Comparison of ENCODE assay signal across 18 mouse cellular contexts in genomic region chr19:53344062-53344461, GRCm38 (mm10). TPM values are rescaled to one million over a fixed set of nuclear protein-coding genes. Genes with fewer than 3 reads are reported as not detected.
A peak's percentile ranks its signal among the peaks of the same experiment; 100 is the strongest.
DNase-seq lines count a peak whose midpoint lies in the region; ATAC-seq and TF ChIP-seq lines count a peak whose summit lies in the region.
"Had no signal": no experiment of that assay in that cellular context is flagged by ENCODE, and none has a peak within 500 bp of the region (broad histone marks: within the 10 kb centered on the region; RNA-seq: fewer than 3 reads in every experiment).

No protein-coding gene starts in this region.

- no peak for TF ChIP-seq EP300 in stomach, postnatal 0 days (optimal IDR thresholded peaks at IDR 0.05)

- WGBS in hindbrain, embryonic 15.5 days = 81% methylated on average over 16 of the region's 16 CpGs
- 88% methylated on average over 16 of the region's 16 CpGs for WGBS in hindbrain, embryonic 12.5 days
- WGBS in stomach, embryonic 15.5 days = 72% methylated on average over 16 of the region's 16 CpGs
- 70% methylated on average over 16 of the region's 16 CpGs for WGBS in stomach, postnatal 0 days
- WGBS in liver, embryonic 11.5 days = 87% methylated on average over 16 of the region's 16 CpGs

- no peak for TF ChIP-seq CTCF in stomach, postnatal 0 days (IDR thresholded peaks at IDR 0.05; ENCODE audit: low read depth)

- no peaks in the 10 kb centered on the region for H3K9me3 ChIP-seq in hindbrain, embryonic 15.5 days
- no peaks in the 10 kb centered on the region for H3K9me3 ChIP-seq in hindbrain, embryonic 12.5 days (replicated peaks)
- H3K9me3 ChIP-seq in stomach, embryonic 15.5 days = no peaks in the 10 kb centered on the region
- no peaks in the 10 kb centered on the region for H3K9me3 ChIP-seq in stomach, postnatal 0 days (ENCODE audit: control insufficient read depth, low read length)
- no peaks in the 10 kb centered on the region for H3K9me3 ChIP-seq in liver, embryonic 11.5 days (ENCODE audit: control insufficient read depth, low read length)
- H3K9me3 ChIP-seq: forebrain, embryonic 13.5 days; lung, embryonic 15.5 days; neural tube, embryonic 12.5 days had no signal

- no peak overlapping the region for H3K9ac ChIP-seq in hindbrain, embryonic 15.5 days
- no peak overlapping the region for H3K9ac ChIP-seq in hindbrain, embryonic 12.5 days
- H3K9ac ChIP-seq in stomach, embryonic 15.5 days = no peak overlapping the region
- H3K9ac ChIP-seq in stomach, postnatal 0 days (ENCODE audit: low read length) = no peak overlapping the region
- no peak overlapping the region for H3K9ac ChIP-seq in liver, embryonic 11.5 days (ENCODE audit: low read depth, low read length)
- H3K9ac ChIP-seq: forebrain, embryonic 13.5 days; lung, embryonic 15.5 days; neural tube, embryonic 12.5 days had no signal

- H3K36me3 ChIP-seq in hindbrain, embryonic 15.5 days = no peaks in the 10 kb centered on the region
- peaks cover 10% of the 10 kb centered on the region; the same call in 1 of the 2 replicates for H3K36me3 ChIP-seq in hindbrain, embryonic 12.5 days
- H3K36me3 ChIP-seq in stomach, embryonic 15.5 days = no peaks in the 10 kb centered on the region
- H3K36me3 ChIP-seq in stomach, postnatal 0 days (ENCODE audit: control insufficient read depth, insufficient read depth, low read length) = no peaks in the 10 kb centered on the region
- H3K36me3 ChIP-seq in liver, embryonic 11.5 days (ENCODE audit: control insufficient read depth, insufficient read depth, low read length) = 0 out of 2 replicates have a peak, but pooled peaks cover 3% of the 10 kb centered on the region
- H3K36me3 ChIP-seq: lung, embryonic 15.5 days had no signal

- DNase-seq in stomach, postnatal 0 days (ENCODE audit: low spot score) = no peak
- no peak for DNase-seq in liver, embryonic 11.5 days (ENCODE audit: low spot score)
- no peak for DNase-seq in ovary, postnatal 14 days (ENCODE audit: low spot score)
- no peak for DNase-seq in embryo, embryonic 9.5 days (ENCODE audit: extremely low spot score)
- DNase-seq: adrenal gland, adult 8-10 months; cerebellum, adult 8-10 months; heart, adult 18-20 months; layer of hippocampus, adult 9-11 months had no signal

- H3K27me3 ChIP-seq in hindbrain, embryonic 15.5 days = no peaks in the 10 kb centered on the region
- H3K27me3 ChIP-seq in hindbrain, embryonic 12.5 days = no peaks in the 10 kb centered on the region
- no peaks in the 10 kb centered on the region for H3K27me3 ChIP-seq in stomach, embryonic 15.5 days (replicated peaks)
- H3K27me3 ChIP-seq in stomach, postnatal 0 days (ENCODE audit: control insufficient read depth, insufficient read depth, low read length) = no peaks in the 10 kb centered on the region
- no peaks in the 10 kb centered on the region for H3K27me3 ChIP-seq in liver, embryonic 11.5 days (replicated peaks; ENCODE audit: control insufficient read depth, insufficient read depth, low read length)
- H3K27me3 ChIP-seq: forebrain, embryonic 13.5 days; lung, embryonic 15.5 days; neural tube, embryonic 12.5 days had no signal

- no peak overlapping the region for H3K4me3 ChIP-seq in hindbrain, embryonic 15.5 days
- H3K4me3 ChIP-seq in hindbrain, embryonic 12.5 days = no peak overlapping the region
- no peak overlapping the region for H3K4me3 ChIP-seq in stomach, embryonic 15.5 days (replicated peaks)
- no peak overlapping the region for H3K4me3 ChIP-seq in stomach, postnatal 0 days (ENCODE audit: low read depth, low read length)
- H3K4me3 ChIP-seq in liver, embryonic 11.5 days (ENCODE audit: low read depth, low read length) = no peak overlapping the region
- H3K4me3 ChIP-seq: forebrain, embryonic 13.5 days; lung, embryonic 15.5 days; neural tube, embryonic 12.5 days had no signal

- peak overlapping the region; percentile 39; the same call in 1 of the 2 replicates for H3K27ac ChIP-seq in hindbrain, embryonic 15.5 days (replicated peaks)
- no peak overlapping the region for H3K27ac ChIP-seq in hindbrain, embryonic 12.5 days
- no peak overlapping the region for H3K27ac ChIP-seq in stomach, embryonic 15.5 days
- H3K27ac ChIP-seq in stomach, postnatal 0 days (replicated peaks) = no peak overlapping the region
- no peak overlapping the region for H3K27ac ChIP-seq in liver, embryonic 11.5 days (ENCODE audit: low read depth, low read length)
- H3K27ac ChIP-seq: forebrain, embryonic 13.5 days; lung, embryonic 15.5 days; neural tube, embryonic 12.5 days had no signal

- no peak for ATAC-seq in hindbrain, embryonic 15.5 days (ENCODE audit: low FRiP score, low read depth)
- ATAC-seq in hindbrain, embryonic 12.5 days (ENCODE audit: low FRiP score) = no peak
- no peak for ATAC-seq in stomach, embryonic 15.5 days (ENCODE audit: insufficient read depth, low FRiP score, low read depth)
- no peak for ATAC-seq in stomach, postnatal 0 days (ENCODE audit: low FRiP score, low TSS enrichment)
- ATAC-seq in liver, embryonic 11.5 days (replicated peaks; ENCODE audit: low FRiP score) = no peak
- ATAC-seq: forebrain, embryonic 13.5 days; inflammation-experienced regulatory T-cells, adult 6 months had no signal

- H3K4me1 ChIP-seq in hindbrain, embryonic 15.5 days (replicated peaks) = peaks cover 31% of the 10 kb centered on the region
- H3K4me1 ChIP-seq in hindbrain, embryonic 12.5 days = peaks cover 28% of the 10 kb centered on the region
- no peaks in the 10 kb centered on the region for H3K4me1 ChIP-seq in stomach, embryonic 15.5 days
- no peaks in the 10 kb centered on the region for H3K4me1 ChIP-seq in stomach, postnatal 0 days (replicated peaks; ENCODE audit: control insufficient read depth, insufficient read depth)
- 0 out of 2 replicates have a peak, but pooled peaks cover 6% of the 10 kb centered on the region for H3K4me1 ChIP-seq in liver, embryonic 11.5 days (replicated peaks; ENCODE audit: control insufficient read depth, insufficient read depth, low read length)
- H3K4me1 ChIP-seq: neural tube, embryonic 12.5 days had no signal

- 0 out of 2 replicates have a peak overlapping the region, but pooled peaks have one; percentile 4 for H3K4me2 ChIP-seq in hindbrain, embryonic 15.5 days
- no peak overlapping the region for H3K4me2 ChIP-seq in hindbrain, embryonic 12.5 days (replicated peaks)
- 0 out of 2 replicates have a peak overlapping the region, but pooled peaks have one; percentile 7 for H3K4me2 ChIP-seq in stomach, embryonic 15.5 days
- no peak overlapping the region for H3K4me2 ChIP-seq in stomach, postnatal 0 days (replicated peaks; ENCODE audit: low read depth)
- 0 out of 2 replicates have a peak overlapping the region, but pooled peaks have one; percentile 12 for H3K4me2 ChIP-seq in liver, embryonic 11.5 days
- H3K4me2 ChIP-seq: forebrain, embryonic 13.5 days; lung, embryonic 15.5 days; neural tube, embryonic 12.5 days had no signal

RNA-seq across cellular contexts. Expression of gene Gm10197, which starts 27.5 kb away (rescaled TPM):
- polyA plus RNA-seq in hindbrain, embryonic 15.5 days (2015; fragmentation: Nextera tagmentation; extraction: Ambion mirVana) = not detected in 2 replicates
- not detected in 2 replicates for polyA plus RNA-seq in hindbrain, embryonic 12.5 days (2016; fragmentation: Nextera tagmentation; extraction: Ambion mirVana)
- 2.5 TPM in 1 of 2 replicates, not detected in the other for polyA plus RNA-seq in stomach, embryonic 15.5 days (2015; fragmentation: Nextera tagmentation; extraction: Ambion mirVana)
- not detected in 2 replicates for polyA plus RNA-seq in stomach, postnatal 0 days (2015; fragmentation: Nextera tagmentation; extraction: Ambion mirVana)
- 3.3 TPM in 1 of 2 replicates, not detected in the other for polyA plus RNA-seq in liver, embryonic 11.5 days (2014; fragmentation: Nextera tagmentation; extraction: Ambion mirVana)
- polyA plus RNA-seq: cortical plate, adult 2 months; embryonic facial prominence, embryonic 14.5 days; forebrain, embryonic 13.5 days; inflammation-experienced regulatory T-cells, adult 6 months; midbrain, postnatal 0 days; neural tube, embryonic 12.5 days had no signal

RNA-seq across cellular contexts. Expression of gene Mxi1, which starts 33.7 kb away (rescaled TPM):
- 48.7 and 52.7 TPM in 2 replicates for polyA plus RNA-seq in hindbrain, embryonic 15.5 days (2015; fragmentation: Nextera tagmentation; extraction: Ambion mirVana)
- 76.2 and 78.4 TPM in 2 replicates for polyA plus RNA-seq in hindbrain, embryonic 12.5 days (2016; fragmentation: Nextera tagmentation; extraction: Ambion mirVana)
- polyA plus RNA-seq in stomach, embryonic 15.5 days (2015; fragmentation: Nextera tagmentation; extraction: Ambion mirVana) = 36.1 and 37.8 TPM in 2 replicates
- 28.6 and 31.3 TPM in 2 replicates for polyA plus RNA-seq in stomach, postnatal 0 days (2015; fragmentation: Nextera tagmentation; extraction: Ambion mirVana)
- polyA plus RNA-seq in liver, embryonic 11.5 days (2014; fragmentation: Nextera tagmentation; extraction: Ambion mirVana) = 34.3 and 42.6 TPM in 2 replicates

RNA-seq across cellular contexts. Expression of gene Smndc1, which starts 46.3 kb away (rescaled TPM):
- 28.3 and 31.6 TPM in 2 replicates for polyA plus RNA-seq in hindbrain, embryonic 15.5 days (2015; fragmentation: Nextera tagmentation; extraction: Ambion mirVana)
- polyA plus RNA-seq in hindbrain, embryonic 12.5 days (2016; fragmentation: Nextera tagmentation; extraction: Ambion mirVana) = 40.9 and 41.4 TPM in 2 replicates
- 38.2 TPM in 2 replicates for polyA plus RNA-seq in stomach, embryonic 15.5 days (2015; fragmentation: Nextera tagmentation; extraction: Ambion mirVana)
- 26.1 and 26.6 TPM in 2 replicates for polyA plus RNA-seq in stomach, postnatal 0 days (2015; fragmentation: Nextera tagmentation; extraction: Ambion mirVana)
- 53.8 and 54.2 TPM in 2 replicates for polyA plus RNA-seq in liver, embryonic 11.5 days (2014; fragmentation: Nextera tagmentation; extraction: Ambion mirVana)

Comparison
In these comparisons a context has a peak if more than half of its experiments do, and no peak if none do; other contexts are left out.
1. H3K4me2 ChIP-seq: peak in hindbrain, embryonic 15.5 days (single experiment), stomach, embryonic 15.5 days (single experiment) and liver, embryonic 11.5 days (single experiment); none in hindbrain, embryonic 12.5 days (single experiment) and stomach, postnatal 0 days (single experiment).